15 mouse cellular contexts compared by ENCODE assay signal in genomic region chr7:81566892-81567291, GRCm38 (mm10). TPM values are rescaled to one million over a fixed set of nuclear protein-coding genes. Genes with fewer than 3 reads are reported as not detected.
A peak's percentile ranks its signal among the peaks of the same experiment; 100 is the strongest.
DNase-seq lines count a peak whose midpoint lies in the region; ATAC-seq lines count a peak whose summit lies in the region.
"Had no signal": no experiment of that assay in that cellular context is flagged by ENCODE, and none has a peak within 500 bp of the region (broad histone marks: within the 10 kb centered on the region; RNA-seq: fewer than 3 reads in every experiment).

Fsd2 (minus strand) TSS chr7:81566944.

- no peak within 1 kb of the TSS for H3K4me3 ChIP-seq in forebrain, embryonic 14.5 days (ENCODE audit: low read depth, low read length)
- no peak within 1 kb of the TSS for H3K4me3 ChIP-seq in forebrain, embryonic 10.5 days
- no peak within 1 kb of the TSS for H3K4me3 ChIP-seq in forebrain, embryonic 15.5 days

- 80% methylated on average over 9 of the region's 9 CpGs for WGBS in forebrain, embryonic 14.5 days
- 84% methylated on average over 9 of the region's 9 CpGs for WGBS in forebrain, embryonic 10.5 days
- WGBS in forebrain, embryonic 15.5 days: 80% methylated on average over 9 of the region's 9 CpGs

- no peaks in the 10 kb centered on the region for H3K9me3 ChIP-seq in forebrain, embryonic 14.5 days (replicated peaks; ENCODE audit: control insufficient read depth, low read length)
- no peaks in the 10 kb centered on the region for H3K9me3 ChIP-seq in forebrain, embryonic 10.5 days
- no peaks in the 10 kb centered on the region for H3K9me3 ChIP-seq in forebrain, embryonic 15.5 days

- peak within 1 kb of the TSS; percentile 67; the same call in 1 of the 2 replicates for H3K27ac ChIP-seq in forebrain, embryonic 14.5 days (ENCODE audit: low read depth, low read length)
- H3K27ac ChIP-seq in forebrain, embryonic 10.5 days: no peak within 1 kb of the TSS
- peak within 1 kb of the TSS; percentile 81 for H3K27ac ChIP-seq in forebrain, embryonic 15.5 days (replicated peaks)

- H3K4me2 ChIP-seq in forebrain, embryonic 14.5 days (ENCODE audit: low read length): no peak within 1 kb of the TSS
- no peak within 1 kb of the TSS for H3K4me2 ChIP-seq in forebrain, embryonic 15.5 days (replicated peaks)

- H3K27me3 ChIP-seq in forebrain, embryonic 14.5 days (replicated peaks; ENCODE audit: control insufficient read depth, insufficient read depth, low read length): no peaks in the 10 kb centered on the region
- H3K27me3 ChIP-seq in forebrain, embryonic 10.5 days (ENCODE audit: poor library complexity, severe bottlenecking): no peaks in the 10 kb centered on the region
- no peaks in the 10 kb centered on the region for H3K27me3 ChIP-seq in forebrain, embryonic 15.5 days

- intact Hi-C loops in heart, postnatal 10 days (cut with DNase I): no loop called here

- no peak for DNase-seq in forebrain, embryonic 14.5 days (ENCODE audit: low spot score)
- DNase-seq in forebrain, embryonic 10.5 days (ENCODE audit: extremely low spot score, low spot score): no peak
- DNase-seq in heart, adult 11 months: peak; percentile 98
- peak; percentile 77 to 83 for DNase-seq in heart, postnatal 10 days
- DNase-seq in retina, embryonic 14.5 days (ENCODE audit: low spot score): no peak
- DNase-seq in cerebellum, adult 8-10 months: no peak
- DNase-seq: cerebellum, postnatal 25 days; kidney, postnatal 25 days; right cerebral cortex, postnatal 4 days had no signal

- ATAC-seq in forebrain, embryonic 14.5 days: no peak
- ATAC-seq in forebrain, embryonic 15.5 days (replicated peaks): no peak
- ATAC-seq in megakaryocyte, adult 5-6 weeks (ENCODE audit: poor library complexity, severe bottlenecking): no peak
- ATAC-seq: activated CD4-positive, CD25-positive, alpha-beta regulatory T cell, adult 4 months; inflammation-experienced regulatory T-cells, adult 6 months; midbrain, embryonic 16.5 days had no signal

- H3K9ac ChIP-seq in forebrain, embryonic 14.5 days (ENCODE audit: low read length): no peak within 1 kb of the TSS
- H3K9ac ChIP-seq in forebrain, embryonic 15.5 days (replicated peaks): no peak within 1 kb of the TSS

- H3K4me1 ChIP-seq in forebrain, embryonic 14.5 days (ENCODE audit: control insufficient read depth, insufficient read depth, low read length): no peaks in the 10 kb centered on the region; the same call in 1 of the 2 replicates
- H3K4me1 ChIP-seq in forebrain, embryonic 10.5 days: peaks cover 3% of the 10 kb centered on the region; the same call in 1 of the 2 replicates
- H3K4me1 ChIP-seq in forebrain, embryonic 15.5 days: peaks cover 13% of the 10 kb centered on the region

- no peaks in the 10 kb centered on the region for H3K36me3 ChIP-seq in forebrain, embryonic 14.5 days (ENCODE audit: control insufficient read depth, insufficient read depth, low read length)
- H3K36me3 ChIP-seq in forebrain, embryonic 10.5 days (replicated peaks): no peaks in the 10 kb centered on the region
- H3K36me3 ChIP-seq in forebrain, embryonic 15.5 days: no peaks in the 10 kb centered on the region

RNA-seq across cellular contexts. Expression of gene Fsd2, which starts in this region (rescaled TPM):
- 0.09 and 0.23 TPM in 2 replicates for polyA plus RNA-seq in forebrain, embryonic 14.5 days (2014; fragmentation: Nextera tagmentation; extraction: Ambion mirVana)
- 0.05 TPM in 2 replicates for polyA plus RNA-seq in forebrain, embryonic 10.5 days (2016; fragmentation: Nextera tagmentation; extraction: Ambion mirVana)
- 0.31 and 0.34 TPM in 2 replicates for polyA plus RNA-seq in forebrain, embryonic 15.5 days (2015; fragmentation: Nextera tagmentation; extraction: Ambion mirVana)
- total RNA-seq in heart, postnatal 10 days (2021): 100 to 1,000 TPM; 214 to 226 TPM
- 0.05 TPM in 1 of 2 replicates, not detected in the other for total RNA-seq in megakaryocyte, adult 5-6 weeks (2015)
- total RNA-seq in megakaryocyte, adult 5-6 weeks (2017): 0.11 TPM in 1 of 2 replicates, not detected in the other
- total RNA-seq: MEL had no signal

Comparison
In these comparisons a context has a peak if more than half of its experiments do, and no peak if none do; other contexts are left out.
1. RNA of gene Fsd2 (total RNA-seq): 214 to 226 TPM in heart, postnatal 10 days; 0.05 to 0.11 TPM in megakaryocyte, adult 5-6 weeks; every median in the first group is over 100 times any median in the second.
2. DNase-seq: peak in heart, adult 11 months (single experiment) and heart, postnatal 10 days (2 of 2); none in forebrain, embryonic 14.5 days (single experiment), forebrain, embryonic 10.5 days (single experiment), retina, embryonic 14.5 days (single experiment) and cerebellum, adult 8-10 months (single experiment).